Mouse (Mus musculus) kidney, adult 9 months (tissue): ENCODE results near the gene Asb15.

Experiments
- DNase-seq: peaks from one replicate; pipeline ENCODE4 v3.0.0; 2022

Asb15 gene

DNA sequence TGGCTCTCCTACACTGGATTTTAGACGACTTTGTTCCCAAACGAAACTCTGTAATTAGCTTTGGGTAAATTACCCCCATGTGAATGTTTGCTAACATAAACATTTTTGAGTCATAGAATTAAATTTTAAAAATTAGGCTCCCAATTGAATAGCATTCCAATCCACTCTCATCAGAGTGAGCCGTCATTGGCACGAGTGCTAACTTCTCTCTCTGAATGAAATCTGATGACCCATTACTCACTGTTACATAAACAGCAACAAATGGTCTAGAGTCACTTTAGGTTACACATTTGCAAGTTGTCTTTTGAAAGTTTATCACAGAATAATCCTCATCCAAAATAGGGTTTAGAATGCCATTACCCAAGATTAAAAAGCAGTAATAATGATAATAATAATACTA is 81.6 kb downstream of the Asb15 start:
- DNase-seq, result peak; percentile 23

DNA sequence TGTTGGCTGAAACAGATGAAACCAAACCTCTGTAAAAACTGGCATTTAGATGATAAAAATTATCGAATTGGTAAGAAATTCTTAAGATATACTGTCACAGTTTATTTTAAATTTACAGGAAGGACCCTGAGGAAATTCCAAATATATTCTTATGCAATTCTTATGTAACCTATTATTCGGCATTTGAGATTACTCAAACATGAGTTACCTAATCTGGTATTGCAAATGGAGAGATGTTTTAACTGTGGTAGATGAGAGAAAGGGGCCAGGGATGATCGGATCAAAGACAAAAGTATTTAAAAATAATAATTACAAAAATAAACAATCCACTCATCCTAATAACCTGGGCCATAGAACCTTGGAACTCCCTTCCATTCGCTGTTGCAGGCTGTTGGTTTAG is 82.4 kb downstream of the Asb15 start:
- DNase-seq, result no peak

DNA sequence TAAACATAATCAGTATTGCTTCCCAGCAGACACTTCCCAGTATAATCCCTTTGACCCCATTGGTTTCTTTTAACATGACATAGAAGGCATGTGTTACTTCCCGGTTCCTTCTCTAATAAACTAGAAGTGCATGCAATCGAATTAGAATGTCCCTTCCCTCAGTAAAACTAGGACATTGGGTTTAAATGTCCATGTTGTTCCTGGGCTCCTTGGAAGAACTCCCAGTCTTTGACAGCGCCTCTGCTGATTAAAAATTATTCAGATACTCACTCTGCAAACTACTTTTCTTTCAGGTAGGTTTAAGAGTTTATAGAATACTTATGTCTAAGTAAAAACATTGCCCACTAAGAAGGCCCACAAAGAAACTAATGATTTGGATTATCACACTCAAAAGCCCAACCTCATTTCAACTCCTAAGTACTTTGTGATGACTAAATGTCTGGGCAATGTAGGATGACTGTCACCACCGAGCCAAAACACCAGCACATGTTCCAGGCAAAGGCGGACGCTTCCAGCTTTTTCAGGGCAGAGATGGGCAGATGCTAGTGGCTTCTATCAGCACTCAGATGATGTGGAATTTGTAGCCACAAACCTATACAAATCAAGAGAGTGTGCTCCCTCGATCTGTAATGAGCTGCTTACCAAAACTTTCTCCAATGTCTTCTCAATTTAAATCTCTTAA is 84.3 kb downstream of the Asb15 start:
- DNase-seq, result peak; percentile 62

DNA sequence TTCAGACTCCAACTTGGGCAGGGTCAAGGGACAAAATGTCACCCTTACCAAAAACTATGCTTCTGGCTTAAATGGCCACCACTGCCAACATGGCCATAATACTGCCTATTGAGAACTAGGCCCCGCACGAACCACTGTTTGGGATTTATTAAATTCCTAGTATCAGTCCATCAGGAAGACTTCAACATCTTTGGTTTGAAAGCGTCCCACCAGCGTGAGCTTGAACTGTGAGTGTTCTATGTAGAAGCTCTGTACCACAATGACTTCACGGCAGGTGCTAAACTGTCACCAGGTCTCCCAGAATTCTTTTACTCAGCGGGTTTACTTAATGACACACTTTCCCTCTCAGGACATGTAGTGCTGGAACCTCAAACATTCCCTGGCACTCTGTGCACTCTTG is 85.4 kb downstream of the Asb15 start:
- DNase-seq, result no peak

DNA sequence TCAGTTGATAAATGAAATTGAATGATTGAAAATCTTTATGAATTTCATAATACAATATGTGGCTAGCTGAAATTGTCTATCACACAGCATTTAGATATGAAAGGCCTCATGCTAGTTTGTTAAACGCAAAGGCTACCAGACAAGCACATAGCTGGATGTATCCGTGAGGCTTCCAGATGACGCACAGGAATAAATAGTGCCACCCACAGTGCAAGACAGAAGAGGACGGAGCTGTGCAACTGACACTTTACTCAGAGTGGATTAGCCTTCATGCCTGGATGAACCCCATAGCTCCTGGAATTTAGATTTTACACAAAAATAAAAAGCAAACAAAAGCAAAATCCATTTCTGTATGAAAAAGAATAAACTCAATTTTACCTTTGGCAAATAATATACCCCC is 86.0 kb downstream of the Asb15 start:
- no peak for DNase-seq

DNA sequence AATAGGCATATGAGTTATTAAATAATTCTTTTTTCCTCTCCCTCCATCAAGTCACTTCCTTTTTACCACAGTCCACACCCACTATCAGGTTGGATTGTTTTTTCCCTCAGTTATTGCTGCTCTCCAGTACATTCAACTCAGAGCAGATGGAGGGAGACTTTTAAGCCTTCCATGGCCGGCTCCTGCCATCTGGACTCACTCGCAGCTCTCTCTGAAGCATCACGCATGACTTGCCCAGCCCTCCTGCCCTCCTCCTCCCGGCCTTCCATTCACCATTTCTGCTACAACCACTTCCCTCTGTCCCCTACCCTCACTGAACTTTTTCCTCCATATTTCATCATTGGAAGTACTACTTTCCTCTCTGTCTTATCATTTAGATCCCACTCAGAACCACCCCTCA is 88.8 kb downstream of the Asb15 start:
- no peak for DNase-seq

DNA sequence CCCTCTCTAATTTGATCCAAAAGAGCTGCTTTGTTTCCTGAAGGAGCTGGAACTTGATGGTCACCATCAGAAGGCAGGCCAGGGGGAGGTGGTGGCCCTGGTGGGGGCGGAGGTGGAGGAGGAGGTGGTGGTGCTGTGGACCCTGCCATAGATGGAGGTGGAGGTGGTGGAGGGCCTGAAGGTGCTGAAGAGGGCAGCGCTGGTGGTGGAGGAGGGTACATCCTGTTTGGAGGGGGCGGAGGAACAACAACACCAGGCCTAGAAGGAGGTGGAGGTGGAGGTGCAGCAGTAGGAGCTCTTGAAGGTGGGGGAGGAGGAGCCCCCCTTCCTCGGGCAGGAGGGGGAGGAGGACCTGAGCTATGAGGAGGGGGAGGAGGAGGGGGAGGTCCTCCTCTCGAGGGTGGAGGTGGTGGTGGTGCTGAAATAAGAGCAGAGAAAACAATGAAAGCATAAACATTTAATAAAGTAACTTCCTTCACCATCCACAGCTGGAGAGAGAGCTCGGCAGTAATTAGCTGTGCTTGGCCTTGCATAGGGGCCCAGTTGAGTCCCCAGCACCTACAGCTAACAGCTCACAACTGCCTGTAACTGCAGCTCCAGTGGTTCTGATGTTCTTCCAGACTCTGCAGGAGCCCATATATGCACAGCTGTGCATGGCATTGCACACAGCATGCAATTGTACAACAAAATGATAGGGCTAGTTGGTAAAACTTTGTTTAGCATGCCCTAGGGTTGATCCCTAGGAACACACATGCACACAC is 91.5 kb downstream of the Asb15 start:
- DNase-seq, result no peak

DNA sequence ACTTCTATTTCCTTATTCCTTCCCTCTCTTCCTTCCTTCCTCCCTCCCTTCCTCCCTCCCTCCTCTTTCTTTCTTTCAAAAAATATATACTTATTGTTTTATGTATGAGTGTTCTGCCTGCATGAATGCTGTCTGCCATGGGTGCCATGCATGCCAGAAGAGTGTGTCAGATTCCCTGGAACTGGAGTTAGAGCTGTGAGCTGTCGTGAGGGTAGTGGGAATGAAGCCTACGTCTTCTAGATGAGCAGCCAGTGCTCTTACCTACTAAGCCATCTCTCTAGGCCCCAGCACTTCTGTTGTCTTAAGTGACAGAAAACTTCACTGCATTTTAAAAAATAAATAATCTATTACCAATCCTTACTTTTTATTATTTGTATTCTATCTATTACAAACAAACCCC is 93.0 kb downstream of the Asb15 start:
- no peak for DNase-seq

DNA sequence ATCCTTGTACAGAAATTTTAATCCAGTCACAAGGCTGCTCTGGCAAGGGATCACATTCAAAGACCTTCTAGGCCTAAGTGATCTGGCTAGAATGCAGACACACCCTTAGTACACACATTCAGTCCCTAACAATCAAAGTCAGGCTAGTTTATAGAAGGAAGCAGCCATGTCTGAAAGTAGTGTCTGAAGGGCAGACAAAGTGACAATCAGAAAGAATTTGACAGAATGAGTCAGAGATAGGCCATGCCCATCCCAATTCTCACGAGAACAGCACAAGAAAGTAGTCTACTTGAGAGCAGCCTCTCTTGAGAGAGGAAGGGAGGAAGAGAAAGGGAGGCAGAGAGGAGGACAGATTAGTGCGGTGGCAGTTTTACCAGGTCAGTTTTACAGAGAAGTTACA is 94.2 kb downstream of the Asb15 start:
- no peak for DNase-seq
